Mouse (Mus musculus) layer of hippocampus, adult 9-10 months (tissue): ENCODE measurements at regions not wholly inside any gene's neighbourhood (a gene's known extent, or its start where the extent isn't known, plus 50 kb on each side); places are given as distances from the start of the nearest gene placed in this dataset.

Experiments
- DNase-seq: peaks from one replicate; pipeline ENCODE4 v3.0.0; 2022; ENCODE audit warnings: low spot score

- DNase-seq, result no peak
Observed at GRCm38 (mm10) chr1:137863506-137863905, 312.0 kb downstream of the Ptprc start.

GRCm38 (mm10) chr1:137852262-137852661, 323.2 kb downstream of the Ptprc start:
- no peak for DNase-seq

- no peak for DNase-seq
Observed at GRCm38 (mm10) chr1:137847311-137847923, 328.1 kb downstream of the Ptprc start.

GRCm38 (mm10) chr1:137846857-137847256, 328.7 kb downstream of the Ptprc start:
- DNase-seq, result no peak

GRCm38 (mm10) chr1:137840531-137840930, 335.0 kb downstream of the Ptprc start:
- DNase-seq, result no peak

- DNase-seq, result no peak
Observed at GRCm38 (mm10) chr1:137839703-137840102, 335.8 kb downstream of the Ptprc start.

GRCm38 (mm10) chr1:137839263-137839662, 336.2 kb downstream of the Ptprc start:
- DNase-seq, result no peak

- DNase-seq, result no peak
Observed at GRCm38 (mm10) chr1:137838357-137838756, 337.2 kb downstream of the Ptprc start.

- DNase-seq, result no peak
Observed at GRCm38 (mm10) chr1:137833535-137833934, 342.0 kb downstream of the Ptprc start.

GRCm38 (mm10) chr1:137831284-137831683, 344.2 kb downstream of the Ptprc start:
- no peak for DNase-seq

GRCm38 (mm10) chr1:137827379-137827778, 348.1 kb downstream of the Ptprc start:
- DNase-seq, result no peak

- DNase-seq, result no peak
Observed at GRCm38 (mm10) chr1:137815401-137815888, 360.1 kb downstream of the Ptprc start.

GRCm38 (mm10) chr1:137814556-137814955, 361.0 kb downstream of the Ptprc start:
- no peak for DNase-seq

- DNase-seq, result no peak
Observed at GRCm38 (mm10) chr1:137813716-137814115, 361.8 kb downstream of the Ptprc start.

- DNase-seq, result no peak
Observed at GRCm38 (mm10) chr1:137811981-137812380, 363.5 kb downstream of the Ptprc start.

- no peak for DNase-seq
Observed at GRCm38 (mm10) chr1:137806742-137807141, 368.8 kb downstream of the Ptprc start.

- no peak for DNase-seq
Observed at GRCm38 (mm10) chr1:137806252-137806651, 369.3 kb downstream of the Ptprc start.

- DNase-seq, result no peak
Observed at GRCm38 (mm10) chr1:137802119-137802518, 373.4 kb downstream of the Ptprc start.

GRCm38 (mm10) chr1:137800752-137801151, 374.8 kb downstream of the Ptprc start:
- DNase-seq, result no peak

GRCm38 (mm10) chr1:137788789-137789188, 386.7 kb downstream of the Ptprc start:
- DNase-seq, result no peak

- no peak for DNase-seq
Observed at GRCm38 (mm10) chr1:137786653-137787052, 388.9 kb downstream of the Ptprc start.

- no peak for DNase-seq
Observed at GRCm38 (mm10) chr1:137774586-137774985, 400.9 kb downstream of the Ptprc start.

- no peak for DNase-seq
Observed at GRCm38 (mm10) chr1:137760797-137761196, 414.7 kb downstream of the Ptprc start.

GRCm38 (mm10) chr1:137751446-137751961, 424.0 kb downstream of the Ptprc start:
- DNase-seq, result no peak
